Mouse (Mus musculus) kidney, adult 2 months (tissue): ENCODE data around the gene Prkg1.

ENCODE experiments used
- CTCF ChIP-seq: fragments of 200-500 bp; conservative IDR thresholded peaks from 2 replicates; pipeline ENCODE4 v1.5.1; 2011; ENCODE audit warnings: low read depth, mild to moderate bottlenecking, control low read depth, low read length, moderate library complexity, mixed read lengths; ENCODE audit not compliant: insufficient read depth, insufficient read length
- POLR2A ChIP-seq: fragments of 200-500 bp; IDR thresholded peaks from one replicate; pipeline ENCODE4 v1.6.1; 2011; ENCODE audit warnings: low read depth, low read length, control low read depth

- TF ChIP-seq CTCF = no peak
- no peak for TF ChIP-seq POLR2A
These were observed 333.4 kb downstream of the Prkg1 start for GRCm38 (mm10) chr19:31431411-31431810.
